Mouse (Mus musculus) heart, embryonic 16.5 days (tissue): ENCODE results near the gene Gm13277. TPM values are rescaled to one million over a fixed set of nuclear protein-coding genes. Genes with fewer than 3 reads are reported as not detected.

Experiments used
- polyA plus RNA-seq: library from polyadenylated mRNA; unstranded; fragments of >200 nt; fragmentation: Nextera tagmentation; extraction: Ambion mirVana; gene quantifications from 2 replicates; pipeline ENCODE4 v1.2.1, GENCODE M21; 2015

The Gm13277 gene
- polyA plus RNA-seq, 1 experiment from 2014 or later: not detected

Other genes starting within 250 kb of the Gm13277 start
- gene Ifna15, start 230.4 kb upstream of the Gm13277 start, polyA plus RNA-seq: not detected in 2 replicates
- gene Ifna14, start 216.8 kb upstream of the Gm13277 start, polyA plus RNA-seq: not detected in 2 replicates
- not detected in 2 replicates for gene Ifna9, start 196.2 kb upstream of the Gm13277 start, polyA plus RNA-seq
- gene Ifna12, start 185.3 kb upstream of the Gm13277 start, polyA plus RNA-seq: not detected in 2 replicates
- gene C87499, start 154.2 kb upstream of the Gm13277 start, polyA plus RNA-seq: not detected in 2 replicates
- gene Ifna13, start 144.2 kb upstream of the Gm13277 start, polyA plus RNA-seq: not detected in 2 replicates
- gene Ifna16, start 111.7 kb upstream of the Gm13277 start, polyA plus RNA-seq: not detected in 2 replicates
- gene Ifna2, start 104.7 kb upstream of the Gm13277 start, polyA plus RNA-seq: not detected in 2 replicates
- not detected in 2 replicates for gene Ifnab, start 97.3 kb upstream of the Gm13277 start, polyA plus RNA-seq
- gene Gm26566, start 66.8 kb upstream of the Gm13277 start, polyA plus RNA-seq: 0.76 and 1.1 TPM in 2 replicates
- gene Klhl9, start 66.2 kb upstream of the Gm13277 start, polyA plus RNA-seq: 77.2 and 82.3 TPM in 2 replicates
- not detected in 2 replicates for gene Gm13271, start 33.8 kb upstream of the Gm13277 start, polyA plus RNA-seq
- 0.25 TPM in 2 replicates for gene Gm13283, start 28.5 kb upstream of the Gm13277 start, polyA plus RNA-seq
- gene Gm13290, start 14.8 kb upstream of the Gm13277 start, polyA plus RNA-seq: 0.39 and 0.45 TPM in 2 replicates
- gene Gm13289, start 11.7 kb upstream of the Gm13277 start, polyA plus RNA-seq: not detected in 2 replicates
- gene Gm13272, start 8.8 kb upstream of the Gm13277 start, polyA plus RNA-seq: not detected in 2 replicates
- gene Ifnz, start 6.5 kb upstream of the Gm13277 start, polyA plus RNA-seq: 0.50 TPM in 1 of 2 replicates, not detected in the other
- not detected in 2 replicates for gene Gm13276, start 2.9 kb upstream of the Gm13277 start, polyA plus RNA-seq
- not detected in 2 replicates for gene Gm13278, start 2.9 kb downstream of the Gm13277 start, polyA plus RNA-seq
- gene Gm13275, start 5.9 kb downstream of the Gm13277 start, polyA plus RNA-seq: not detected in 2 replicates
- not detected in 2 replicates for gene Gm13279, start 8.8 kb downstream of the Gm13277 start, polyA plus RNA-seq
- 0.72 and 1.6 TPM in 2 replicates for gene Gm13285, start 11.0 kb downstream of the Gm13277 start, polyA plus RNA-seq
- gene Gm13287, start 14.6 kb downstream of the Gm13277 start, polyA plus RNA-seq: not detected in 2 replicates
- not detected in 2 replicates for gene Gm13288, start 16.9 kb downstream of the Gm13277 start, polyA plus RNA-seq
- gene Ifna7, start 27.6 kb downstream of the Gm13277 start, polyA plus RNA-seq: not detected in 2 replicates
- gene Ifna11, start 31.3 kb downstream of the Gm13277 start, polyA plus RNA-seq: not detected in 2 replicates
- not detected in 2 replicates for gene Ifna6, start 38.8 kb downstream of the Gm13277 start, polyA plus RNA-seq
- gene Ifna5, start 46.9 kb downstream of the Gm13277 start, polyA plus RNA-seq: not detected in 2 replicates
- not detected in 2 replicates for gene Ifna4, start 53.2 kb downstream of the Gm13277 start, polyA plus RNA-seq
- not detected in 2 replicates for gene Ifna1, start 61.5 kb downstream of the Gm13277 start, polyA plus RNA-seq
- gene Ifne, start 91.6 kb downstream of the Gm13277 start, polyA plus RNA-seq: not detected in 2 replicates